In the genomic region with DNA sequence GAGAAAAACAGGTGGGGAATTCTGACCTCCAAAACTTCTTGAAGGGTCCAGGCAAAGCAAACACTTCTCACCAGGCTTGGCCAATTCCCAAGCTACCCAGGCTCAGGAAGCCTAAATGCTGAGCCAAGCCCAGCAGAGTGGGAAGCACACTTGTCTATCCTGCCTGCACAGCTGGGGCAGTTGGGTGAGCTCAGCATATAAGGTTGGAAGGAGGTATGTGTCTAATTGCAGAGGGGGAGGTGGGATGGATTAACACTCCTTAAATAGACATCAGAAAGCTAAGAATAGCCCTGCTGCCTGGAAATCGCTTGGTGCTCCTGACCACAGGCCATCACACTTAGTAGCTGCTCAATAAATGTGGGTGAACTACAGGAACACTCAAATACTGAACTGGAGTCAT, we compare ENCODE assay signal across 29 mouse cellular contexts. TPM values are rescaled to one million over a fixed set of nuclear protein-coding genes. Genes with fewer than 3 reads are reported as not detected.
A peak's percentile ranks its signal among the peaks of the same experiment; 100 is the strongest.
DNase-seq lines count a peak whose midpoint lies in the region; ATAC-seq and TF ChIP-seq lines count a peak whose summit lies in the region.
"Had no signal": no experiment of that assay in that cellular context is flagged by ENCODE, and none has a peak within 500 bp of the region (broad histone marks: within the 10 kb centered on the region; RNA-seq: fewer than 3 reads in every experiment).

No protein-coding gene starts in this region.

- TF ChIP-seq POLR2A in kidney, adult 2 months (IDR thresholded peaks at IDR 0.05; ENCODE audit: low read depth, low read length), result no peak

- no peak overlapping the region; the same call in 1 of the 2 replicates for H3K4me2 ChIP-seq in heart, embryonic 11.5 days
- H3K4me2 ChIP-seq: embryonic facial prominence, embryonic 12.5 days; forebrain, embryonic 15.5 days; hindbrain, embryonic 15.5 days; kidney, embryonic 15.5 days; limb, embryonic 13.5 days; liver, embryonic 12.5 days; midbrain, embryonic 11.5 days; neural tube, embryonic 13.5 days had no signal

- ATAC-seq in heart, embryonic 11.5 days (replicated peaks; ENCODE audit: insufficient number of reproducible peaks, low FRiP score, low TSS enrichment), result no peak
- no peak for ATAC-seq in CD4-positive, CD25-positive, alpha-beta regulatory T cell, adult 4 months
- ATAC-seq: forebrain, embryonic 15.5 days; inflammation-experienced regulatory T-cells, adult 6 months; liver, embryonic 12.5 days; liver, postnatal 0 days; midbrain, embryonic 16.5 days had no signal

- H3K27me3 ChIP-seq in heart, embryonic 11.5 days (ENCODE audit: control insufficient read depth, insufficient read depth, low read length), result no peaks in the 10 kb centered on the region
- H3K27me3 ChIP-seq in kidney, adult 2 months (replicated peaks; ENCODE audit: control insufficient read depth, insufficient read depth, low read length), result no peaks in the 10 kb centered on the region
- H3K27me3 ChIP-seq: CH12.LX; embryonic facial prominence, embryonic 12.5 days; forebrain, embryonic 15.5 days; hindbrain, embryonic 15.5 days; kidney, embryonic 15.5 days; limb, embryonic 13.5 days; liver, embryonic 12.5 days; neural tube, embryonic 13.5 days had no signal

- peak overlapping the region; percentile 24; the same call in 1 of the 2 replicates for H3K27ac ChIP-seq in heart, embryonic 11.5 days (ENCODE audit: low read depth, low read length)
- peak overlapping the region; percentile 15; the same call in 1 of the 2 replicates for H3K27ac ChIP-seq in kidney, adult 2 months (ENCODE audit: insufficient read depth, low read depth, low read length)
- H3K27ac ChIP-seq: embryonic facial prominence, embryonic 12.5 days; forebrain, embryonic 10.5 days; forebrain, embryonic 15.5 days; hindbrain, embryonic 10.5 days; hindbrain, embryonic 15.5 days; kidney, embryonic 15.5 days; layer of hippocampus, adult 2 months; left cerebral cortex, adult 2 months; limb, embryonic 13.5 days; liver, embryonic 12.5 days; neural tube, embryonic 13.5 days had no signal

- DNase-seq in heart, adult 8-10 months (ENCODE audit: low spot score), result no peak
- DNase-seq in kidney, adult 2 months, result no peak
- no peak for DNase-seq in kidney, postnatal 14 days
- peak; percentile 36 to 47 for DNase-seq in heart, postnatal 10 days
- DNase-seq: adrenal gland, adult 8-10 months; B cell, adult 2 months; cerebellum, adult 9-10 months; cerebellum, postnatal 36 days; kidney, adult 11 months; kidney, postnatal 36 days; liver, postnatal 0 days; lung, postnatal 36 days had no signal

- H3K9ac ChIP-seq in heart, embryonic 11.5 days (ENCODE audit: low read depth, low read length), result no peak overlapping the region
- H3K9ac ChIP-seq: embryonic facial prominence, embryonic 12.5 days; forebrain, embryonic 15.5 days; hindbrain, embryonic 15.5 days; kidney, embryonic 15.5 days; limb, embryonic 13.5 days; liver, embryonic 12.5 days; liver, postnatal 0 days; neural tube, embryonic 13.5 days had no signal

- H3K4me3 ChIP-seq in heart, embryonic 11.5 days (ENCODE audit: low read depth, low read length), result no peak overlapping the region
- H3K4me3 ChIP-seq in kidney, adult 2 months (ENCODE audit: insufficient read depth, low read depth, low read length), result no peak overlapping the region
- H3K4me3 ChIP-seq: embryonic facial prominence, embryonic 12.5 days; forebrain, embryonic 10.5 days; forebrain, embryonic 15.5 days; hindbrain, embryonic 10.5 days; hindbrain, embryonic 15.5 days; kidney, embryonic 15.5 days; layer of hippocampus, adult 2 months; left cerebral cortex, adult 2 months; limb, embryonic 13.5 days; liver, embryonic 12.5 days; neural tube, embryonic 13.5 days had no signal

- 24% methylated on average over 1 of the region's 1 CpGs for WGBS in heart, embryonic 11.5 days (ENCODE audit: insufficient replicate concordance)
- WGBS in kidney, adult 2 months, result 47% methylated on average over 1 of the region's 1 CpGs

- no peaks in the 10 kb centered on the region for H3K36me3 ChIP-seq in heart, embryonic 11.5 days (ENCODE audit: control insufficient read depth, insufficient read depth, low read length)
- peaks cover 35% of the 10 kb centered on the region for H3K36me3 ChIP-seq in kidney, adult 2 months (ENCODE audit: control insufficient read depth, insufficient read depth, low read length)
- H3K36me3 ChIP-seq: embryonic facial prominence, embryonic 12.5 days; forebrain, embryonic 10.5 days; forebrain, embryonic 15.5 days; hindbrain, embryonic 10.5 days; hindbrain, embryonic 15.5 days; liver, embryonic 12.5 days had no signal

- no peak for TF ChIP-seq CTCF in kidney, adult 2 months (conservative IDR thresholded peaks at IDR 0.05; ENCODE audit: insufficient read depth, insufficient read length, low read depth, low read length)

- no peaks in the 10 kb centered on the region for H3K9me3 ChIP-seq in heart, embryonic 11.5 days (replicated peaks; ENCODE audit: control insufficient read depth, low read length)
- H3K9me3 ChIP-seq: embryonic facial prominence, embryonic 12.5 days; forebrain, embryonic 10.5 days; forebrain, embryonic 15.5 days; hindbrain, embryonic 10.5 days; hindbrain, embryonic 15.5 days; kidney, embryonic 15.5 days; limb, embryonic 13.5 days; liver, embryonic 12.5 days; neural tube, embryonic 13.5 days had no signal

- intact Hi-C loops in heart, postnatal 10 days (cut with DNase I), result no loop called here

- H3K4me1 ChIP-seq in heart, embryonic 11.5 days (ENCODE audit: control insufficient read depth, insufficient read depth, low read length), result peaks cover 24% of the 10 kb centered on the region
- H3K4me1 ChIP-seq in kidney, adult 2 months (ENCODE audit: control insufficient read depth, insufficient read depth, low read length), result peaks cover 66% of the 10 kb centered on the region
- H3K4me1 ChIP-seq: liver, embryonic 12.5 days had no signal

RNA-seq across cellular contexts. Expression of a gene that starts 13.3 kb away (rescaled TPM):
- polyA plus RNA-seq in heart, embryonic 11.5 days (2014; fragmentation: Nextera tagmentation; extraction: Ambion mirVana), result 56.6 and 63.9 TPM in 2 replicates
- 100 to 1,000 TPM; 157 to 180 (median 176) TPM for total RNA-seq in heart, adult 8-10 months (2022)
- 609 and 859 TPM in 2 replicates for polyA plus RNA-seq in kidney, adult 2 months (2012; rRNA removed)
- 100 to 1,000 TPM; 112 to 223 TPM for total RNA-seq in heart, postnatal 10 days (2021)
- polyA plus RNA-seq in CD4-positive, CD25-positive, alpha-beta regulatory T cell, adult 4 months (2017; shearing (Covaris generic)), result not detected
- polyA plus RNA-seq: inflammation-experienced regulatory T-cells, adult 6 months had no signal

Comparison
In these comparisons a context has a peak if more than half of its experiments do, and no peak if none do; other contexts are left out.
1. DNase-seq: peak in heart, postnatal 10 days (2 of 2); none in heart, adult 8-10 months (single experiment), kidney, adult 2 months (single experiment) and kidney, postnatal 14 days (single experiment).
2. RNA of a gene that starts 13.3 kb away (polyA plus RNA-seq): 609 to 859 TPM in kidney, adult 2 months and 56.6 to 63.9 TPM in heart, embryonic 11.5 days; not detected in CD4-positive, CD25-positive, alpha-beta regulatory T cell, adult 4 months; every median in the first group is over 10 times any median in the second.